Mouse (Mus musculus): ENCODE data around the gene Ppan. TPM values are rescaled to one million over a fixed set of nuclear protein-coding genes. Genes with fewer than 3 reads are reported as not detected.

Ppan gene
- polyA plus RNA-seq, 3 experiments from 2014 or later, result 16.1 to 28.8 (median 24.2) TPM

DNA sequence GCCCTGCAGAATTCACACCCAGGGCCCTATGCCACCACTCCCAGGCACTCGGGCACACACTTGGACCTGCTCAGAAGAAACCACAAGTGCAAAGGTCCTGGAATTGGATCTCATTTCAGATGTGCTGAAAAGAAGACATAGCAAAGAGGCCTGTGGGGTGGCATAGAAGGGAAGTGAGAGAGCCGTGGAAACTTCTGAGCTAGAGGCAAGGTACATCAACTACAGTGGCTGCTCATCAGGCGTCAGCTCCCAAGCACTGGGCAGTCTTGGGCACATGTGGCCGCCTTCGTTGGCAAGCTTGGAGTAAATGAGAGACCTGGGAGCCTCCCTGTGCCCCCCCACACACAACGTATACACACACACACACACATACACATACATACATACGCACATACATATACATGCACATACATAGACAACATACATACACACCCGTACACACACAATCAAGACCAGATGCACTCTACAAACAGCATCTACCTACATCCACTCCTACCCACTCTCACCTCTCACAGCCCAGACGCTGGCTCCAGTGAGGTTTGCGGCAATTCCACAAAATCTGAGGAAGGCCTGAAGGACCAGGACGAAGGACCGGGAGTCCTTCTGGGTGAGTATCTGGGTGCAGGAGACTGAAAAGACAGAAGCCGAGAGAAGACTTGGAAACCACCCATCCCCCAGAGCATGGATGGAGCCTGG is 8.7 kb upstream of the Ppan start, which contains the start of gene Angptl6:
Angptl6 (minus strand) TSS at position 631 of the 696 bp plus-strand sequence.
- no peak for ATAC-seq

DNA sequence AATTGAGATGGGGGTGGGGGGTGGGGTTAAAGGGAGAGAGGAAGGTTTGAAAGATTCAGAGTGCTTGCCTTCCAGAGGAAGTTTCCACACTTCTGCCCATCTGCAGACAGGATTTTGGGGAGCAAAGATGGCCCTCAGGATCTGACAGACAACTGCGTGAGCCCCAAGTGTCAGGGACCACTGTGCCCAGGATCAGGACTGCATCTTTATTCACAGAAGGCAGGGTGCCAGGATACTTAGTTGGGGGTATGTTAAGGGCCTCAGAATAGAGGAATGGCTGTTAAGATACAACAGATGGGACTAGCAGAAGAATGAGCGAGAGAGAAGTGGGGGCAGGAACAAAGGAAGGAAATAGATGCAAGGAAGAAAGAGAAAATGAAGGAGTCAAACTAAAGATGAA is 1.4 kb upstream of the Ppan start:
- no peak for ATAC-seq

DNA sequence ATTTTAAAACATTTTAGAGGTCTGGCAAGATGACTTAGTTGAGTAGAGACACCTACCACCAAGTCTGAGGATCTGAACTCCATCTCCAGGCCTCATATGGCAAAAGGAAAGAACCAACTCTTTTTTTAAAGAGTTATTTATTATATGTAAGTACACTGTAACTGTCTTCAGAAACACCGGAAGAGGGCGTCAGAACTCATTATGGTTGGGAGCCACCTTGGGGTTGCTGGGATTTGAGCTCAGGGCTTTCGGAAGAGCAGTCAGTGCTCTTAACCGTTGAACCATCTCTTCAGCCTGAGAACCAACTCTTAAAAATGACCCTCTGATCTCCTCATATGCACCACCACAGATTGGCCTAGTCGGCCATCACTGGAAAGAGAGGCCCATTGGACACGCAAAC is 784 bp upstream of the Ppan start:
- ATAC-seq, result no peak

DNA sequence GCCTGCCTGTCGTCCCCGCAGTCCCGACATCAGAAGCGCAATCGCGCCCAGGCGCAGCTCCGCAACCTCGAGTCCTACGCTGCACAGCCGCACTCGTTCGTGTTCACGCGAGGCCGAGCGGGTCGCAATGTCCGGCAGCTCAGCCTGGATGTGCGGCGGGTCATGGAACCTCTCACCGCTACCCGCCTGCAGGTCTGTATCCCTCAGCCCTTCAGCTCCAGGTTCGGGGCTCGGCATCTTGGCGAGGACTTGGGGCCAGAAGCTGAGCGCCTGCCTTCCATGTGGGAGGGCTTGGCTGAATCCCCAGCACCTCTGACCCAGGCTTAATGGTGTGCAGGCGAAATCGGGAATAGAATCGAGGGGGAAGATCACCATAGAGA is 401 bp downstream of the Ppan start:
- no peak for ATAC-seq

DNA sequence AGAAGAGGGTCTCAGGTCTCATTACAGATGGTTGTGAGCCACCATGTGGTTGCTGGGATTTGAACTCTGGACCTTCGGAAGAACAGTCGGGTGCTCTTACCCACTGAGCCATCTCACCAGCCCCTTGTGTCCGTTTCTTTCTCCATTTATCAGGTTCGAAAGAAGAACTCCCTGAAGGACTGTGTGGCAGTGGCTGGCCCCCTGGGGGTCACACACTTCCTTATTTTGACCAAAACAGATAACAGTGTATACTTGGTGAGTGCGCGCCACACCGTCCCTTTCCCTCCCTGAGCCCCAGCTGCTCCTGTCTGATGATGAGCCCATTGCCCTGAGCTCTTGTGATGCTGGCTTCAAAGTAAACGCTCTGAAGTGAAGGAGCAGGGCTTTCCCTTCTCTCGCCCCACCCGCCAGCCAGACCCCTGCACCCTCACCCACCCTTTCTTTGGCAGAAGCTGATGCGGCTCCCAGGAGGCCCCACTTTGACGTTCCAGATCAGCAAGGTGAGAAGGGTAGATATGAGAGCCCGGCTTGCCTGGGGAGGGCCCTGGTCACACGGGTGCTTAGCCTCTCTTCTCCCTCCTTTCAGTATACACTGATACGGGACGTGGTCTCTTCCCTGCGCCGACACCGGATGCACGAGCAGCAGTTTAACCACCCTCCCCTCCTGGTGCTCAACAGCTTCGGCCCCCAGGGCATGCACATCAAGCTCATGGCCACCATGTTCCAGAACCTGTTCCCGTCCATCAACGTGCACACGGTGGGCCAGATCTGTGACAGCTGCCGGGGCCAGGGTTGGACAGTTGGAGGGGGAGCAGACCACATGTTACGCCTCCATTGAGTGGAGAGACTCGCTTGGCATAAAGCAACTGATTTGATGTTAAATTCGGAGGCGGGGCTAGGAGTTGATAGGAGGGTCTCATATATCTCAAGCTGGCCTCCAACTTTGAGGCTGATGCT is 1.5 kb downstream of the Ppan start:
- ATAC-seq, result no peak

DNA sequence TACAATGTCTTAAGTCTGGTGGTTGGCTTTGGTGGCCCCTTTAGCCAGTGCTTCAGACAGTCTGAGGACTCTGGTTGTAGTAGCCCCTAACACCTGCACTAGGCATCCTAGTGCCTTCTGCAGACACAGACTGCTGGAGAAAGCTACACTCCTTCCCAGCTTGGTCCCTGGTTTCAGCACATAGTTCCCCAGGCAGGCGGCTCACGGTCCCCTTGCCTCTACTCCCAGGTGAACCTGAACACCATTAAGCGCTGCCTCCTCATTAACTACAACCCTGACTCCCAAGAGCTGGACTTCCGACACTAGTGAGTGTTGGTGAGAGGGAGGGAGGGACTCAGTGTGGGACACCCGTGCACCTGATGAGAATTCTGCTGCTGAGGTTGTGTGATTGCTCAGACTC is 2.4 kb downstream of the Ppan start:
- ATAC-seq, result no peak

DNA sequence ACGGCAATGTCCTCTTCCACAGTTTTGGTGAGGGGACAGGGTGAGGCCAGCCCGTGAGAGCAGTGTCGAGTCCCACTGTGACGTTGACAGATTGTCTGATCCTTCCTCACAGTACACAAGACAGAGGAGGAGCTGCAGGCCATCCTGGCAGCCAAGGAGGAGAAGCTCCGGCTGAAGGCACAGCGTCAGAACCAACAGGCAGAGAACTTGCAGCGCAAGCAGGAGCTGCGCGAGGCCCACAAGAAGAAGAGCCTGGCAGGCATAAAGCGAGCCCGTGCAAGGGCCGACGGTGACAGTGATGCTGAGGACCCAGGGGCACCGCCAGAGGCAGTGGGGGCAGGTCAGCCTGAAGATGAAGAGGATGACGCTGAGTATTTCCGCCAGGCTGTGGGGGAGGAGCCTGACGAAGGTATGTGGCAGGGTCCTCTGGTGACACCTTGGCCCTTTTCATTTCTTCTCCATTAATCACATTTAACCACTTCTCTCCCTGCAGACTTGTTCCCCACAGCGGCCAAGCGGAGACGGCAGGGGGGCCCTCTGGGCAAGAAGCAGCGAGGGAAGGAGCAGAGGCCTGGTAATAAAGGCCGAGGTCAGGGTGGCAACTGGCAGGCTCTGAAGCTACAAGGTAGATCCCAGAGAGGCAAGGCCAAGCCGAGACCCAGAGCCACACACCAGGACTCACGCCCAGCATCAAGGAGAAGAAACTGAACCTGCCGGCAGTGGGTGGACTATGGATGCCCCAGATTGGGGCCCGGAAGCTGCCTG is 3.5 kb downstream of the Ppan start:
- no peak for ATAC-seq

DNA sequence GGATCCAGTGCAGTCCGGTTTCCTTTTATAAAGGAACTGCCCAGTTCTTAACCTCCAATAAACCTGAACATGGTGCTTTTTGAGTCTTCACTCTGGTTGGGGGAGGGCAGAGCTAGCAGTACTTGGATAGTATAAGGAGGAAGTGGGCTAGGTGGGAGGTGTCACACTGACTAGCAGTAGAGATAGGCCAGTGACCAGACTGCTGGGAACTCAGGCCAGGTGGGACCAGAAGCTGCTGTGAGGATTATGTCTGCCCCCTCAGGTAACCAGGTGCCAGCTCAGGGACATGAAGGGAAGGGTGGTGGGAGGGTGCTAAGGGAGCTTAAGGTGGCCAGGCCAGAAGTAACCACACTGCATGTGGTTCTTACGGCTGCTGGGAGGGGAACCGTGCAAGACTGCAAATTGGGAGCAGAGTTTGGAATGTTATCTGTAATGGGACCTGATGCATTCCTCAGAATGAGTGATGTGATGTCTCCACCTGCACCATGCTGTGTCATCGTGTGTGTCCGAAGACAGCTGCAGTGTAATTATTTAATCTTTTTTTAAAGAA is 4.2 kb downstream of the Ppan start:
- no peak for ATAC-seq

DNA sequence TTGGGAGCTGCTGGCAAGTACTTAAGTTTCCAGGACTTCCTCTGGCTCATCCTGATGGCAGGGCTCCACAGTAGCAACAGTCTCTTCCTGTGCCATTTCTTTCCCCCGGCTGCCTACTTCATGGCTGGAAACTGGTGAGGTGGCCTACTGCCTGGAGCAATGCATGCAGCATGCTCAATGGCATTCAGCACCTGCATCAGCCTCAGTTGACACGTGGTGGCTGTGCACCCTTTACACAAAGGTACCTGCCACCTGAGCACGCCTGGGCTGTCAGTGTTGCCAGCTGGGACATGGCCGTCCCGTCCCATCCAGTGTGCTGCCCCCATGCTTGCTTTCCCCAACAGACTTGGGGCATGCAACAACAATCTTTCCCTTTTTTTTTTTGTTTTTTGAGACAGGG is 5.1 kb downstream of the Ppan start:
- no peak for ATAC-seq

DNA sequence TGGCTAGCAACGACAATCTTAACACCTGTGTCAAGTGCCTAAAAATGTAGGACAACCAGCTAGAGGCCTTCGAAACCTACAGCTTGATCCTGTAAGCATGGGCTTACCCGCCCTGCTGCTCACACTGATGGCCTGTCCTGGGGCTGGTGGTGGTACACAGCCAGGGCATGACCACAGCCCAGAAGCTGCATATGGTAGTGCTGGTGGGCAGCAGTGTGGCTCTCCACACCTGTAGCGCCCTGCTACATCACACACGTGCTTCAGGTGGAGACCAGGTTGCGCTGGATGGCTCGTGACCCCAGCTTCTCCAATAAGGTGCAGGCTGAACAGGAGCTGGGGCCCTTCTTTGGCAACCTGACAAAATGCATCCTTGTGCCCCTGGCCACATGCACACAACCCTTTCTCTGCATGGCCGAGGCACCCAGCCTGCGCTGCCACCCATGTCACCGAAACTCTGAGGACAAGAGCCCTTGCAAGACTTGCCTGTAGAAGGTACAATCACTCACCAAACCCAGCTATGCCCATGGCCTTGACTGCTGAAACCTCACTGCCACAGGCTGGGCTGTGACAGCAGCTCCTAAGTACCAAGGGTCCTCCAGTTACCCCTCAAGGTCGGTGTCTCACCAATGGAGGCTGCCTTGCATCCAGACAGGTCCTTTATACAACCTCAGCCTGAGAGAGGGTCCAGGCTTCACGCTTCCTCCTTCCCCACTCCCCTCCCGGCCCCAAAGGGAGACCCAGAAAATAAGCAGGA is 5.8 kb downstream of the Ppan start:
- ATAC-seq, result no peak

DNA sequence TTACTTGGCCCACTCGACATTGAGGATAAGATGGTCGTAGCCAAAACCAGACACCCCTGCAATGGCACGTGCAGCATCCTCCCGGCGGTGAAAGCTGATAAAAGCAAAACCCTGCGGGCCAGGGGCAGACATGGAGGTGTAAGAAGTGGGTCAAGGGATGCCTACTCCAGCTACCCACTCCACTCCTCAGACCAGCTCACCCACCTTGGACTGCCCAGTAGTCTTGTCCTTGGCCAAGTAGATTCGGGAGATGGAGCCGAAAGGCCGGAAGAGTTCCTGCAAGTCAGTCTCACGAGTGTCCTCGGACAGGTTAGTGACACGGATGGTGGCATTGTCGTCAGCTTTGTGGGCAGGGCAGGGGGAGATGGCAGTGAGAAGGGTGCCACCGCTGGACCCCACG is 6.7 kb downstream of the Ppan start:
- no peak for ATAC-seq

DNA sequence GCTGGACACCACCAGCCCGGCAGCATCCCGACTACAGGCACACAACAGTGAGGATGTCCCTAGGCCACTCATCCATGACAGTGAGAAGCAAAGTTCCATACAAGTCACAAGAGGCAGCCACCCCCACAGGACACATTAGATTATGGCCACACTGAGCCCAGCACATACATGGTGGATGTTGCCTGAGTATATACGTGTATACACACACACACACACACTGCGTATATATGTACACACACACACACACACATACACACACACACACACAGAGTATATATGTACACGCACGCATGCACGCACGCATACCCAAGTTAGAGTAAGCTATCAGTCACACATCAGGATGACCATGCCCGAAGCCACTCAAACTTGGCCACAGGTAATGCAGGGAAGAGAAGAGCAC is 7.4 kb downstream of the Ppan start:
- ATAC-seq, result no peak

DNA sequence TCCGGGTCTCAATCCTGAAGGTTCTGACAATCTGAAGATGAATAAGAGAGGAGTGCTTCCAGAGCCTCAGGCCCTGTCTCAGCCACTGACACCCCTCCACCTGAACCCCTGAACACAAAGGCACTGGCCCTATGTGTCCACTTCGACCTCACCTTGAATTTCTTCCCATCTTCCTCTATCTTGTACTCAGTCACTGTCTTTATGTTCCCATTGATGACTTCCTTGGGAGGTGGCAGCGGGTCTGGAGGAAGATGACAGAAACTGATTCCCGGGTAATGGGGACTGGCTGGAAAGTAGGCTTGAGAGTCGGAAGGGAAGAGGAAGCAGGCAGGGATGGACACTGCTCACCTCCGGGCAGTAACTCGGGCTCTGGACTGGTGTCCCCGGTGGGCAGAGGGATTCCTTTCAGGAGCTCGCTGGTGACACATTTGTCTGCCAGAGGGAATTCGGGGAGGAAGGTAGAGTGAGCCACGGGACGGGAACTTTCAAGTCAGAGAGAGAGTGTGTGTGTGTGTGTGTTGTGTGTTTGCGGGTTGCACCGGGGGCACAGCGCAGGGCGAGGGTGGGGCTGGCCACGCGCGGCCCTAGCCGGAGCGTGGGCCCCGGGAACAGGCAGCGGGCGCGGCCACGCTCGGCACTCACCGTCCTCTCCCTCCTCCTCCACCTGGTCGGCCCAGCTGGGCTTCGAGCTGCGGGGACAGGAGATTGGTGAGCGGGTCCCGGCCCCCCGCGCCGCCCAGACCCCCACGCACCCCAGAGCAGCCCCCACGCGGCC is 9.9 kb downstream of the Ppan start:
- ATAC-seq, result no peak

DNA sequence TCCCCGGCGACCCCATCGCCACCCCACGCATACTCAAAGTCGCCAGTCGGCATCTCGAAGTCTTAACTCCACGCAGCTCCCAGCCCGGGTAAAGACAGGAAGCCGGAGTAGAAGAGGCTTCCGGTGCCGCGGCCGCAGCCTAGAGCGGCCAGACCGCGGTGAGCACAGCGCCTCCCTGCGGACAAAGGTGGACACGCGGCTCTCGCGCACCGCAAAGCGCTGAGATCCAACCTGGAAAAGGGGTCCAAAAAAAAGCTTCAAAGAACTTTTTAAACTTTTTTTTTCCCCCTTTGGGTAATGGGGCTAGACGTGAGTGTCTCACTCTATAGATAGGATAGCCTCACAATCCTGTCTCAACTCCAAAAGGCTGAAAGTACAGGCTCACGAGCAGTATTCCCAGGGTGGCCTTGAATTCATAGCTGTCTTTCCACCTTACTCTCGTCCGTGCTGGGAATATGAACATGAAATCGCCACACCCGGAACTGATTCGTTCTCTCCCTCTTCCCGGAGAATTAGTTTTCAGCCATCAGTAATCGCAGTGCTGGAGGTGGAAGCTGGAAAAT is 10.6 kb downstream of the Ppan start, which contains the start of gene Eif3g:
Eif3g (minus strand) TSS at position 113 of the 563 bp plus-strand sequence.
- ATAC-seq, result peak; percentile 81

DNA sequence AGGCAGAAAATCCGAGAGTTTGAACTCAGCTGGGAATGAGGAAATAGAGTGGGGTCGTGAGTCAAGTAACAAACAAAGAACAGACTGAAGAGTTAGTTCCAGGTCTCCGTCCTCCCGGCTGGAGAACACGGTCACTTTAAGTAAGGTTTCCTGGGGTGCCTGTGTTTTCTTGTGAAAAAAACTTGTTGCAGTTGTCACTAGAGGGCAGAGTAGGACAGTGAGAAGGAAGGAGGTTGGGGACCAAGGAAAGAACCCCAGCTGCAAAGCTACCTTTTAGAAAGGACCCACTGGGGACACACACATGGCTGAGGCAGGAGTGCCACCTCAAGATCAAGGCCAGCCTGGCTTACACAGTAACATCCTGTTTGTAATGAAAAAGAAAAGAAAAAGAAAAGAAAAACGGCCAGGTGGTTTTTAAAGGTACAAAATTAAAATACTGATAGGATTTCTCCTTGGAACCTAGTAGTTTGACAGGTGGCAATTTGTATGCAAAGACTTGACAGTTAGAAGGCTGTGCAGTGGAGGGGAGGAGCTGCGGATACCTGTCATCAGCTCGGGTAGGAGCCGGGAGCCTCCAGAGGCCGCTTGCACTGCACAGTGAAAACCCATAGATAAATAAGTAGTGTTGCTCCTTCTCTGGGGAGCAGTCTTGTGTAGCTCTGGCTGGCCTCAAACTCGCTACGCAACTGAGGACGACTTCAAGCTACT is 13.6 kb downstream of the Ppan start:
- ATAC-seq, result peak; percentile 47

DNA sequence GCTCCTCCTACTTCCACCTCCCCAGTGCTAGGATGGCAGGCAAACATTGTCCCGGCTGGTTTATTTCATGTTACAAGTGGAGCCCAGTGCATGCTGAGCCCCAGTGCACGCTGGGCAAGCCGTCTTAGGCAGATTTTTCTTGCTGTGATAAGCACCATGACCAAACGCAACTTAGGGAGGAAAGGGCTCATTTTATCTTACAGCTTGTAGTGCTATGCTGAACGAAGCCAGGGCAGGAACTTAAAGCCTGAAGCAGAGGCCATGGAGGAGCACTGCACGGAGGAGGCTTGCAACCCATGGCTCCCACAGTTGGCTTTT is 14.2 kb downstream of the Ppan start:
- ATAC-seq, result no peak

DNA sequence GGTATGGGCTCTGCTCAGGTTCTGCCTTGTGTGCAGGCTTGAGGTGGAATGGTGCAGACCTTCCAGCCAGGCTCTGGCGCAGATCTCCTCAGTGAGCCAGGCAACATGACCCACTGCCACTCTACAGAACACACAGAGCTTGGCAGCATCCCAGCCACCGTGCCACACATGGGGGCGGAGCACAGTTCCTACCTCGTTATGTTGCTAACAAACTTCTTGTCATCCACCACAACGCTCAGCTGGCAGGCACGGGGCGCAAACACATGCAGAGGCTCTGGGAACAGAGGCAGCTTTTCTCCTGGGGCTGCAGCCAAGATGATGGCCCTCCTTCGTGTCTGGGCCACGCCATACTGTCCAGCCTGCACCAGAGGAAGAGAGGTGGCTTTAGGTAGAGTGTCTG is 22.0 kb downstream of the Ppan start:
- ATAC-seq, result no peak

DNA sequence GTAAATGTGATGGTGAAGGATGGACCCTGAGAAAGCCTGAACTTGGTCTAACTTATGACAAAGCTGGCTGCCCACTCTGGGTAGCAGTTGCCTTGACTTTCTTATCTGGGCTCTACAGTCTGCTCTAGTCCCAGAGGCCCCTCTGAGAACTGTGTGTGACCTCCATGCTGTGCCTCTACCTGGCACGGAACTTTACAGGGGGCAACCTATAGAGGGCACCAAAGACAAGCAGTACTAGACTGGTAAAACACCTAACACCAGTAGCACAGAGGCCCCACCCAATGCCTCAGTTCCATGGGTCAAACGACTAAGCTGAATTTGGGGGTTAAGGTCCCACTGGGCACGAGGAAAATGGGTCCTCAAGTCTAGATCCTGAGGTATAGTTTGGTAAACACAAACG is 28.2 kb downstream of the Ppan start:
- peak; percentile 61 for ATAC-seq

DNA sequence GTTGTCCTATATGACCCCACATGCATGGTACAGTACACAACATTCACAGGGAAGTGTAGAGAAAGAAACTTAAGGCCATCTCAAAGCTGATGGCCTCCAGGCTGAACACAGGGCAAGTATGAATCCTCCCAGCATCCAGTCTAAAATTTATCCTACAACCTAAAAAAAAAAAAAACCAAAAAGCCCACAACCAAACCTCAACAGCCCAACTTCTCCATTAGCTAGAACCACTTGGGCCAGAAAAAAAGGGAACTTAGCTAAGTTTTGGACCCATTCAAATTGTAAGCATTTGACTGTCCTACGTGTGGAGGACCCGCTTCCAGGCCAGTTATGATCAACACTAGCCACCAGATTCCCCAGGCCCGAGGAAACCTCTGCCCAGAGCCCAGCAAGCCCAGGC is 35.3 kb downstream of the Ppan start:
- ATAC-seq, result no peak

Measured in inflammation-experienced regulatory T-cells, adult 6 months (primary cell).